Mouse (Mus musculus) thymus, postnatal 25 days (tissue): ENCODE results near the gene Defb23.
A peak's percentile ranks its signal among the peaks of the same experiment; 100 is the strongest.

Experiments
- DNase-seq: peaks from one replicate; pipeline ENCODE4 v3.0.0; 2022

Gene Defb23

GRCm38 (mm10) chr2:152464570-152465150, at the start of gene Defb23:
Gene Defb23, minus strand, starts transcription at chr2:152464620.
- DNase-seq: no peak

GRCm38 (mm10) chr2:152511592-152511991, 47.2 kb upstream of the Defb23 start, which contains the start of gene Defb26:
Gene Defb26, minus strand, starts transcription at chr2:152511692.
- no peak for DNase-seq

GRCm38 (mm10) chr2:152503950-152504349, 39.5 kb upstream of the Defb23 start:
- no peak for DNase-seq

GRCm38 (mm10) chr2:152500863-152501229, 36.4 kb upstream of the Defb23 start:
- no peak for DNase-seq

- no peak for DNase-seq
These were observed 35.9 kb upstream of the Defb23 start for GRCm38 (mm10) chr2:152500204-152500862.

- DNase-seq: no peak
These were observed 33.6 kb upstream of the Defb23 start for GRCm38 (mm10) chr2:152498020-152498419.

- no peak for DNase-seq
These were observed 28.7 kb upstream of the Defb23 start for GRCm38 (mm10) chr2:152493151-152493550.

GRCm38 (mm10) chr2:152490038-152490437, 25.6 kb upstream of the Defb23 start, which contains the start of gene Defb22:
Gene Defb22, minus strand, starts transcription at chr2:152490138.
- DNase-seq: no peak

- no peak for DNase-seq
These were observed 22.6 kb upstream of the Defb23 start for GRCm38 (mm10) chr2:152487024-152487423.

GRCm38 (mm10) chr2:152481726-152482125, 17.3 kb upstream of the Defb23 start:
- no peak for DNase-seq

- no peak for DNase-seq
These were observed 16.5 kb upstream of the Defb23 start for GRCm38 (mm10) chr2:152480881-152481280.

GRCm38 (mm10) chr2:152476763-152477162, 12.3 kb upstream of the Defb23 start, which contains the start of gene Defb20:
Gene Defb20, plus strand, starts transcription at chr2:152477063.
- DNase-seq: no peak

GRCm38 (mm10) chr2:152472434-152472833, 8.0 kb upstream of the Defb23 start:
- no peak for DNase-seq

- peak; percentile 11 for DNase-seq
These were observed 6.6 kb upstream of the Defb23 start for GRCm38 (mm10) chr2:152470973-152471372.

- DNase-seq: no peak
These were observed 5.2 kb downstream of the Defb23 start for GRCm38 (mm10) chr2:152459241-152459640.

- no peak for DNase-seq
These were observed 12.2 kb downstream of the Defb23 start for GRCm38 (mm10) chr2:152452101-152452781.

- DNase-seq: peak; percentile 46
These were observed 14.2 kb downstream of the Defb23 start for GRCm38 (mm10) chr2:152450241-152450640.

GRCm38 (mm10) chr2:152447461-152447860, 17.0 kb downstream of the Defb23 start:
- no peak for DNase-seq

- DNase-seq: no peak
These were observed 17.8 kb downstream of the Defb23 start for GRCm38 (mm10) chr2:152446642-152447041.

GRCm38 (mm10) chr2:152443281-152443680, 21.1 kb downstream of the Defb23 start:
- DNase-seq: no peak

- DNase-seq: no peak
These were observed 22.1 kb downstream of the Defb23 start for GRCm38 (mm10) chr2:152442322-152442721.

GRCm38 (mm10) chr2:152439833-152440232, 24.6 kb downstream of the Defb23 start:
- DNase-seq: no peak

- DNase-seq: no peak
These were observed 25.5 kb downstream of the Defb23 start for GRCm38 (mm10) chr2:152438963-152439362.
